Mouse (Mus musculus) heart, adult 8-10 months (tissue): ENCODE data around the gene Itm2c. TPM values are rescaled to one million over a fixed set of nuclear protein-coding genes. Genes with fewer than 3 reads are reported as not detected.
A peak's percentile ranks its signal among the peaks of the same experiment; 100 is the strongest.

Source experiments
- DNase-seq: peaks from one replicate; pipeline ENCODE4 v3.0.0; 2022; ENCODE audit warnings: low spot score
- total RNA-seq, 4 experiments: library from RNA; stranded (reverse); gene quantifications; 2 replicates each; pipeline ENCODE4 v1.2.4; 2022

The Itm2c gene
- total RNA-seq, 4 experiments from 2014 or later, result 56.7 to 61.6 (median 58.2) TPM

- DNase-seq, result no peak
Measured at GRCm38 (mm10) chr1:85933631-85934465, 39.8 kb downstream of the Itm2c start.

- DNase-seq, result no peak
Measured at GRCm38 (mm10) chr1:85934560-85934959, 40.5 kb downstream of the Itm2c start.

GRCm38 (mm10) chr1:85935148-85935852, 41.2 kb downstream of the Itm2c start:
- DNase-seq, result peak; percentile 50

GRCm38 (mm10) chr1:85936265-85936664, 42.2 kb downstream of the Itm2c start:
- DNase-seq, result no peak

DNA sequence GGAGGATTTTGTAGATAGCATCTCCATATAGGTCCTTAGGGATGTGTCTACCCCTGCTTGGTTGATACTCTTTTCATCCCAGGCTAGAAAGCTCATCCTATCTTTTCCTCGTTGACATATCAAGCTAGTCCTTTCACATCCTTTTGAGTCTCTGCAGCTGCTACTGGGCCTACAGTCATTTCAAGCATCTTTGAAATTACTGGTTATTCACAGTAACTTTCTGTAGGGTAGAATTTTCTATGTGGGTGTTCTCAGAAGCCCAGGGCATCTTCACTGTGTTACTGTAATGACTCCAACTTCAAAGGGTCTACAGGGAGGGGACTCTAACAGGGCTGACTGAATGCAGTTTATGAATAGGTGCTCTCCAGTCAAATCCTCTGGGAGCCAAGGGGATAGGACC, 43.2 kb downstream of the Itm2c start:
- DNase-seq, result no peak

GRCm38 (mm10) chr1:85942318-85942717, 48.2 kb downstream of the Itm2c start:
- no peak for DNase-seq

DNA sequence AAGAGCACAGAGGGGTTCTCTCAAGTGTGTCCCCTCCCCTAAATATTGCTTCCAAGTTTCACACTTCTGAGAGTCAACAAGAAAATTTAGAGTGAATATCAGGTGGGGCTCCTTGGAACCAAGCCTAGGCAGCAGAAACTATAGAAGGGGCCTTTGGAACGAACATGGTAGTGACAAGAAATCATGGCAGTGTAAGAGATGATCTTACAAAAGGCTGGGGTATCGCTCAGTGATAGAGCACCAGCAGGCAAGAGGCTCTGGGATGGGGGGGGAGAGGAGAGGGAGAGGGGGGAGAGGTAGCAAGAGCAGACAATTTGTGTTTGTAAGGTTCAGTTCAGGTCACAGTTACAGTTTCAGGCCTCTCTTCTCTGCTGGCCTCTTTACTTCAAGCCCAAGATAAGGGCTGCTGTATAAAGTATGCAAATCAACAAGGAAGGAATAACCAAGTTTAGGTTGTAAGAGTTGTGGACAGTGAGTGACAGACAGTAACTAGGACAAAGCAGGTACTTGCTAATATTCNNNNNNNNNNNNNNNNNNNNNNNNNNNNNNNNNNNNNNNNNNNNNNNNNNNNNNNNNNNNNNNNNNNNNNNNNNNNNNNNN, 55.1 kb downstream of the Itm2c start:
- DNase-seq, result no peak

DNA sequence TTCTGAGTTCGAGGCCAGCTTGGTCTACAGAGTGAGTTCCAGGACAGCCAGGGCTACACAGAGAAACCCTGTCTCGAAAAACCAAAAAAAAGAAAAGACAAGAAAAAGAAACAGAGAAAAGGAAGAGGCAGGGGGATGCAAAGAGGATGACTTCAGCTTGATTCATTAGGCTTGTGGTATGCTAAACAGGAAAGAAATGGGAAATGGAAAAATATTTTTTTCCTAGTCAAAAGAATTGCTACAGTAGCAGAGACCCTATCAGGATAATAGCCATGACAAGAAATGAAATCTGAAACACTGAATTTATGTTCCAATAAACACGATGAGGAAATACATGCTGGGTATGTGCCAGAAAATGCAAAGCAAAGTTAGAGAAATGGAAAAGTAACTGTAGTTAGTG, 61.1 kb downstream of the Itm2c start:
- no peak for DNase-seq

DNA sequence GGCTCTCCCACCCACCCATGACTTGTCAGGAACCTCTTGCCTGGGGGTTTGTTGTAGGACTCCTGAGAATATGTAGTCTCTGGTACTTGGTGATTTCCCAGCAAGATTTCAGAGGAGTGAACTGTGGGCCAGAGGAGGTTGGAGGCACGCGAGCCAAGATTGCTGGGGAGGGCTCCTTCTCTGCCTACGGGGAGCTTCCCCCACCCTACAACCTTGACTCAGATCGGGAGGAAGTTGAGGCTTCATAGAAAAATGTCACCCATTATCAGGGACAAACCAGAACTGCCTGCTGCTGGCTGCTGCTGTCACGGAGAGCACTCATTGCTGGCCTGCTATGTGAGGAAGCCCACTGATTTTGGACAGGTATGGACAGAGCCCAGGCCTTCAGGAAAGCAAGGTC, 63.2 kb downstream of the Itm2c start:
- DNase-seq, result no peak

GRCm38 (mm10) chr1:85957942-85958619, 64.0 kb downstream of the Itm2c start:
- no peak for DNase-seq

Other genes with a start within 250 kb of the Itm2c start
- gene Sp100, start 244.3 kb upstream of the Itm2c start, total RNA-seq, result 10 to 100 TPM; 15.9 to 21.0 (median 19.3) TPM
- 1 to 10 TPM in 1 of 4 experiments, under 1 TPM in 3; 0.22 to 1.3 (median 0.34) TPM for gene A630001G21Rik, start 115.6 kb upstream of the Itm2c start, total RNA-seq
- 100 to 1,000 TPM; 109 to 121 (median 111) TPM for gene Cab39, start 100.8 kb upstream of the Itm2c start, total RNA-seq
- not detected for gene 4933407L21Rik, start 34.2 kb downstream of the Itm2c start, total RNA-seq
- under 1 TPM in 1 of 4 experiments, not detected in 3; 0.09 TPM for gene Gpr55, start 66.7 kb downstream of the Itm2c start, total RNA-seq
- not detected for gene Spata3, start 122.5 kb downstream of the Itm2c start, total RNA-seq
- gene 2810459M11Rik, start 151.6 kb downstream of the Itm2c start, total RNA-seq, result not detected
- 100 to 1,000 TPM in 3 of 4 experiments, 10 to 100 TPM in 1; 95.7 to 115 (median 109) TPM for gene Psmd1, start 170.1 kb downstream of the Itm2c start, total RNA-seq
- gene Htr2b, start 217.7 kb downstream of the Itm2c start, total RNA-seq, result under 1 TPM; 0.27 to 0.78 (median 0.52) TPM
- 1 to 10 TPM in 3 of 4 experiments, under 1 TPM in 1; 0.76 to 2.9 (median 1.4) TPM for gene Gm21972, start 239.4 kb downstream of the Itm2c start, total RNA-seq